Mouse (Mus musculus): Measurements from ENCODE around the gene Plcb2.

Plcb2 gene

GRCm38 (mm10) chr2:118716677-118717076 lies 11.6 kb downstream of the Plcb2 start:
- DNase-seq (ENCODE audit: low read depth, low spot score) = no peak

GRCm38 (mm10) chr2:118714230-118714629 lies 14.0 kb downstream of the Plcb2 start:
- DNase-seq (ENCODE audit: low read depth, low spot score) = no peak

GRCm38 (mm10) chr2:118713631-118714030 lies 14.6 kb downstream of the Plcb2 start:
- DNase-seq (ENCODE audit: low read depth, low spot score) = no peak

GRCm38 (mm10) chr2:118711038-118711494 lies 17.2 kb downstream of the Plcb2 start:
- peak; percentile 49 for DNase-seq (ENCODE audit: low read depth, low spot score)

- DNase-seq (ENCODE audit: low read depth, low spot score) = no peak
Measured at GRCm38 (mm10) chr2:118709655-118710221, 18.5 kb downstream of the Plcb2 start.

- no peak for DNase-seq (ENCODE audit: low read depth, low spot score)
Measured at GRCm38 (mm10) chr2:118708472-118708871, 19.8 kb downstream of the Plcb2 start.

GRCm38 (mm10) chr2:118706436-118706835 lies 21.8 kb downstream of the Plcb2 start:
- no peak for DNase-seq (ENCODE audit: low read depth, low spot score)

GRCm38 (mm10) chr2:118703913-118704730 lies 24.1 kb downstream of the Plcb2 start, which contains the start of gene Ankrd63:
TSS of gene Ankrd63 (minus strand) at chr2:118703963.
- DNase-seq (ENCODE audit: low read depth, low spot score) = no peak

- peak; percentile 43 for DNase-seq (ENCODE audit: low read depth, low spot score)
Measured at GRCm38 (mm10) chr2:118702883-118703761, 25.1 kb downstream of the Plcb2 start.

- DNase-seq (ENCODE audit: low read depth, low spot score) = no peak
Measured at GRCm38 (mm10) chr2:118701971-118702882, 26.0 kb downstream of the Plcb2 start.

- DNase-seq (ENCODE audit: low read depth, low spot score) = no peak
Measured at GRCm38 (mm10) chr2:118701161-118701560, 27.1 kb downstream of the Plcb2 start.

GRCm38 (mm10) chr2:118700179-118701062 lies 27.8 kb downstream of the Plcb2 start:
- peak; percentile 87 for DNase-seq (ENCODE audit: low read depth, low spot score)

- no peak for DNase-seq (ENCODE audit: low read depth, low spot score)
Measured at GRCm38 (mm10) chr2:118697955-118698354, 30.3 kb downstream of the Plcb2 start.

GRCm38 (mm10) chr2:118697311-118697877 lies 30.8 kb downstream of the Plcb2 start:
- no peak for DNase-seq (ENCODE audit: low read depth, low spot score)

GRCm38 (mm10) chr2:118696451-118697308 lies 31.6 kb downstream of the Plcb2 start:
- DNase-seq (ENCODE audit: low read depth, low spot score) = no peak

GRCm38 (mm10) chr2:118695677-118696232 lies 32.5 kb downstream of the Plcb2 start:
- DNase-seq (ENCODE audit: low read depth, low spot score) = peak; percentile 78

GRCm38 (mm10) chr2:118693370-118693966 lies 34.8 kb downstream of the Plcb2 start:
- no peak for DNase-seq (ENCODE audit: low read depth, low spot score)

- DNase-seq (ENCODE audit: low read depth, low spot score) = no peak
Measured at GRCm38 (mm10) chr2:118689875-118690274, 38.4 kb downstream of the Plcb2 start.
